Mouse (Mus musculus): ENCODE measurements around the gene Ino80. TPM values are rescaled to one million over a fixed set of nuclear protein-coding genes. Genes with fewer than 3 reads are reported as not detected.

Ino80 gene
- total RNA-seq, 2 experiments from 2014 or later, result 10.9 to 11.1 TPM

DNA sequence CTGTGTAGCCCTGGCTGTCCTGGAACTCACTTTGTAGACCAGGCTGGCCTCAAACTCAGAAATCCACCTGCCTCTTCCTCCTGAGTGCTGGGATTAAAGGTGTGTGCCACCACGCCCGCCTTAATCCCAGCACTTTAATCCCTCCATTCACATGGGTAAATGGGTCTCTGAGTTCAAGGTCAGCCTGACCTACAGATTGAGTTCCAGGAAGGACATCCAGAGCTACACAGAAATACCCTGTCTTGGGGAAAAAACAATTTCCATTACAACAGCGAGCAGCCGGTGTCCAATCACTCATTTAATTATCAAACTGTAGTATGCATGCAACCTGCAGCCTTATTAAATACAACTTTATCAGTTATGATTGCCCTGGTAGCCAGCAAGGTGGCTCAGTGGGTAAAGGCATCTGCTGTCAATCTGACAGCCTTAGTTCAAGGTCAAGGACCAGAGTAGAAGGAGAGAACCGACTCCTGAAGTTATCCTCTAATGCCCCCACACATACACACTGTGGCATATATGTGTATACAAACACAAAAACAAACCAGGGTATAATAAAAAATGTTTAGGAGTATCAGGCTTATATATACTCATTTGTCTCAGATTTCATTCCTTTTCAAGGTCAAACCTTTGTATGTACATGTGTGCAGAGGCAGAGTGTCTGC lies 14.2 kb downstream of the Ino80 start:
- no peak for ATAC-seq (replicated peaks; ENCODE audit: low FRiP score, poor library complexity, severe bottlenecking)

DNA sequence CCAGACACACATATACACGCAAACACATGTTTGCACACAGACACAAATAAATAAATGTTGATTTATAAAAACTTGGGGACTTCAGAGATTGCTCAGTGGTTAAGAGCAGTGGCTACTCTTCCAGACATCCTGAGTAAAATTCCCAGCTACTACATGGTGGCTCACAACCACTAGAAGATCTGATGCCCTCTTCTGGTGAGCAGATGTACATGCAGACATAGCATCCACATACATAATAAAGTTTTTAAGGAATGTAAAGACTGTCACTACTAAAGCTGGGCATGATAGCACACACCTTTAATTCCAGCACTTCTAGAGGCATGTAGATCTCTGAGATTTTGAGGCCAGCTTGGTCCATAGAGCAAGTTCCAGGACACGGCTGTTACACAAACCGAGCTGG lies 16.5 kb downstream of the Ino80 start:
- no peak for ATAC-seq (replicated peaks; ENCODE audit: low FRiP score, poor library complexity, severe bottlenecking)

GRCm38 (mm10) chr2:119454558-119454957 lies 22.9 kb downstream of the Ino80 start:
- no peak for ATAC-seq (replicated peaks; ENCODE audit: low FRiP score, poor library complexity, severe bottlenecking)

GRCm38 (mm10) chr2:119436988-119437387 lies 40.5 kb downstream of the Ino80 start:
- ATAC-seq (replicated peaks; ENCODE audit: low FRiP score, poor library complexity, severe bottlenecking), result peak; percentile 90

- ATAC-seq (replicated peaks; ENCODE audit: low FRiP score, poor library complexity, severe bottlenecking), result no peak
These were observed 41.0 kb downstream of the Ino80 start for GRCm38 (mm10) chr2:119436467-119436866.

DNA sequence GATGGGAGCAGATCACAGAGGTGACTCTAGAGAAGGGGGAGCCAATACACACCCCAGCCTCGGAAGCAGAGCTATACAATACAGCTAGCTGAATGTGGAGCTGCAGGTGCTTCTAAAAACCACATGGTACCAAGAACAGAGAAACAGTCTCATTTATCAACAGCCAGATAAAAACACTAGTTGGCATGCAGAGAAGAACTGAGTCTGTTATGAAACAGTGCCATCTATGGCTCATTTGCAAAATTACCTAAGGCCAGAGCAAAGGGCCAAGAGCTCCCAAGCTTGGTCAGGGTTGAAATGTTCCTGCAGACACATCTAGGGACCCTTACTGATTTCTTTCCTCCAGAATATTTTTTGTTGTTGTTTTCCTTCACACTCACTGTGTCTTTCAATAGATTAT lies 63.7 kb downstream of the Ino80 start:
- peak; percentile 63; the same call in 1 of the 2 replicates for ATAC-seq (replicated peaks; ENCODE audit: low FRiP score, poor library complexity, severe bottlenecking)

GRCm38 (mm10) chr2:119411674-119412073 lies 65.8 kb downstream of the Ino80 start:
- ATAC-seq (replicated peaks; ENCODE audit: low FRiP score, poor library complexity, severe bottlenecking), result no peak

- no peak for ATAC-seq (replicated peaks; ENCODE audit: low FRiP score, poor library complexity, severe bottlenecking)
These were observed 66.5 kb downstream of the Ino80 start for GRCm38 (mm10) chr2:119411016-119411415.

DNA sequence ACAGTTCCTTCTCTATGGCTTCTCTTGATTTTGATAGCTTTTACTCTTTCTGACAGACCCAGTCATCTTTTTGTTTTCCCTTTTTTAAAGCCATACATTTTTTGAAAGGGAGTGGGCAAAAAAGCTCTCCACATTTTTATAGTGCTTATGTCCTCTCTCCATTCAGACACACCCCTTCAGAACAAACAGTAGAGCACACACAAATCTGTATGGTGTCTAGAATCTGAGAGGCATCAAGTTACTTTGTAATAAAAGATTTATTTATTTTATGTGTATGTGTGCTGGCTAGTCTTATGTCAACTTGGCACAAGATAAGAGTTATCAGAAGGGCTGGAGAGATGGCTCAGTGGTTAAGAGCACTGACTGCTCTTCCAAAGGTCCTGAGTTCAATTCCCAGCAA lies 68.8 kb downstream of the Ino80 start:
- ATAC-seq (replicated peaks; ENCODE audit: low FRiP score, poor library complexity, severe bottlenecking), result no peak

- no peak for ATAC-seq (replicated peaks; ENCODE audit: low FRiP score, poor library complexity, severe bottlenecking)
These were observed 69.2 kb downstream of the Ino80 start for GRCm38 (mm10) chr2:119408278-119408677.

DNA sequence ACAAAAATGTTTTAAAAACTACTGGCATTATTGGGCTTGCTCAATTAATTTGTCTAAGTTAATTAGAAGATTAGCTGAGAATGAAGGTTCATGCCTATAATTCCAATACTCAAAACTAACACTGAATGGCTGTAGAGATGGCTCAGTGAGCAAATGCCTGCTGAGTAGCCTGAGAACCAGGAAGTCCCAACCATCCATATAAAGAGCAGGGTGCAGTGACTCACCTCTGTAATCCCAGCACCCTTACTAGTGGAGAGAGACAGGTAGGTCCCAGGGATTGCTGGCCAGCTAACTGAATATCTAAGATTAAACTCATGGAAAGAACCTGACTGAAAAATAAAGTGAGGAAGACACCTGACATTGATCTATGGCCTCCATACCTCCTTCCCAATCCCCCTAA lies 78.2 kb downstream of the Ino80 start:
- no peak for ATAC-seq (replicated peaks; ENCODE audit: low FRiP score, poor library complexity, severe bottlenecking)

- no peak for ATAC-seq (replicated peaks; ENCODE audit: low FRiP score, poor library complexity, severe bottlenecking)
These were observed 78.8 kb downstream of the Ino80 start for GRCm38 (mm10) chr2:119398665-119399064.

DNA sequence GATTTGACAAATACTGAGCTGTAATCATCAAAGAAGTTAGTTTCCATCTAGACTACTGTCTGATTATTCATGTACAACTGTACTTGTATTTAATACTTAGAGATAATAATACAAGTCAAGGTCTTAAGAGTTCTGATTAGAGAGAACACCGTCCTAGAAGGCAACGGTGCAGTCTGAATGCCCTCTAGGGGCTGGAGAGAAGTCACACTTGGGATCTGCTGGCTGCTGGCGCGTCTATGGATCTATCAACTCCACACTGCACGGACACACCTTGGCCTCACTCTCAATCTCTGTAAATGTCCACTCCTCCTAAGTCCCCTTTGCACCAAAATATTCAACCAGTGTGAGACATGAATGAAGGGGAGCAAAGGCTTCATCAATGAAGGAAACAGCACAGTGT lies 79.2 kb downstream of the Ino80 start:
- no peak for ATAC-seq (replicated peaks; ENCODE audit: low FRiP score, poor library complexity, severe bottlenecking)

DNA sequence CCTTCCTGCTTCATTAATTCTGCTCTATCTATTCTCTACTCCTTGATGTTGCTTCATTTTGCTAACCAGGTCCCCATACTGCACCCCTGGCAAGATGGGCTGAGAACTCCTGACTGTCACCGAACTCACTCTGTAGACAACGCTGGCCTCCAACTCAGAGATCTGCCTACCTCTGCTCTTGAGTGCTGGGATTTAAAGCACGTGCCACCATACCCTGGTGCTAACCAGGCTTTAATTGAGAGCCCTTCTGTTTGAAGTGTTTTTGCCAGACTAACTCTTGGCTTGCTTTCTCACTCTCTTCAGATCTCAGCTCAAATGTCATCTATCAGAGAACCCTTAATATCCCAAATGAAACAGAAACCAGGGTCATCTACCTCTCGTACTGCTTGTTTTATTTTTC lies 87.5 kb downstream of the Ino80 start:
- ATAC-seq (replicated peaks; ENCODE audit: low FRiP score, poor library complexity, severe bottlenecking), result no peak

GRCm38 (mm10) chr2:119388266-119388665 lies 89.2 kb downstream of the Ino80 start:
- ATAC-seq (replicated peaks; ENCODE audit: low FRiP score, poor library complexity, severe bottlenecking), result no peak

DNA sequence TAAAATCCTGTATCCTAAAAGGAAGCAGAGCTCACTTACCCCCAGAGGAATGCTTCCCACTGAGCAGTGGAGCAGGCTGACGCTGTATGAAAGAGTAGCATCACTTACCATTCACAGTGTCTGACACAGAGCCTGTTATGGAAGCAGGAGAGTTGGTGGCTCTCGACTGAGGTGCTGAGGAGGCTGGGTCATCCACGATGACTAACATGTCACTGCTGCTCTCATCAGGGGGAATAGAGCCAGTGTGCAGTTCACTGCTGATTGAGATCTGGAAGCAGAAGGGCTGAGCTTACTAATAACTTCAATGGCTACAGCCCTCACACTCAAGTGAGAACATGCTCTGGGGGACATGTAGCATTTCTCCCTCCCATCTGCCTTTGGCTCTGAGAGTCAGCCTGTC lies 98.0 kb downstream of the Ino80 start:
- ATAC-seq (replicated peaks; ENCODE audit: low FRiP score, poor library complexity, severe bottlenecking), result no peak

DNA sequence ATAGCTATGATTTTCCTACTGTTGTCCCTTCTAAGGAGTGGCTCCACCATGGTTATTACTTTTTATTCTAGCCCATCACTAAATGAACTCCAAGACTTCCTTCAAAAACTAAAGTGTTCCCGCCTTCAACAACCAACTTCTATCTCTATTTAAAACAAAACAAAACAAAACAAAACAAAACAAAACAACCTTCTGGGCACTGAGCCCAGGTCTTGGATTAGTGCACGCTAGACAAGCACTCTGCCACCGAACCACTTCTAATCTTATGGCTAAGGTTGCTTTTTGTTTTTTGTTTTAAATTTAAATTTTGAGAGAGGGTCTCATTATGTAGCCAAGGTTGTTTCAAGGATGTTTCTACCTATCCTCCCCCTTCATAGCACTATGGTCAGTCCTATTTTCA lies 99.7 kb downstream of the Ino80 start:
- no peak for ATAC-seq (replicated peaks; ENCODE audit: low FRiP score, poor library complexity, severe bottlenecking)

GRCm38 (mm10) chr2:119377286-119377685 lies 100.2 kb downstream of the Ino80 start:
- no peak for ATAC-seq (replicated peaks; ENCODE audit: low FRiP score, poor library complexity, severe bottlenecking)

GRCm38 (mm10) chr2:119370116-119370515 lies 107.4 kb downstream of the Ino80 start:
- no peak for ATAC-seq (replicated peaks; ENCODE audit: low FRiP score, poor library complexity, severe bottlenecking)

- ATAC-seq (replicated peaks; ENCODE audit: low FRiP score, poor library complexity, severe bottlenecking), result no peak
These were observed 110.1 kb downstream of the Ino80 start for GRCm38 (mm10) chr2:119367346-119367745.

DNA sequence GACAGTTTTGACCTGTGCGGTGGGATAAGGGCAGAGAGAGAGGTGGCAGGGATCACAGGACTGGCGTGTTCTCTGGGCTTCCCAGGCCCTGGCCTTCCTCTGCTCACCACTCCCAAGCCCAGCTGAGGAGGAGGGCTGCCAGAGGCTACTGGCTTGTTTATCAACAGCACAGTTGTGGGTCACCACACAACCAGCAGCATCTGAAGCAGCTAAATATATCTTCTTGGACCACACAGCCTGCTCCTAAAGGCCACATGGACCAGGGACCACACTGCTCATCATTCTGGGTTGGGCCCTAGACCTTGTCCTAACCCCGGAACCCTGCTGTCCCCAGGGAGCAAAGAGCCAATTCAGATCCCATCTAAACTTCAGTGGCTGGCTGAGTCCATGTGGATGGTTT lies 112.5 kb downstream of the Ino80 start:
- ATAC-seq (replicated peaks; ENCODE audit: low FRiP score, poor library complexity, severe bottlenecking), result no peak

- ATAC-seq (replicated peaks; ENCODE audit: low FRiP score, poor library complexity, severe bottlenecking), result no peak
These were observed 117.7 kb downstream of the Ino80 start for GRCm38 (mm10) chr2:119359721-119360291.
